Mouse (Mus musculus) liver, postnatal 0 days (tissue): ENCODE measurements around the gene Prkab2. TPM values are rescaled to one million over a fixed set of nuclear protein-coding genes. Genes with fewer than 3 reads are reported as not detected.
A peak's percentile ranks its signal among the peaks of the same experiment; 100 is the strongest.

Experiments used
- ATAC-seq: fragments of 200-750 bp; cut with Nextera tagmentation; 2 replicates; pipeline ENCODE4 v1.8.0; 2017; ENCODE audit warnings: mild to moderate bottlenecking, moderate library complexity
- DNase-seq: peaks from one replicate; pipeline ENCODE4 v3.0.0-alpha.2; 2016
- H3K27ac ChIP-seq: fragments of 300-500 bp; sonication (generic); 2 replicates; pipeline ENCODE4 v1.5.1; 2014; ENCODE audit warnings: antibody characterized with exemption, moderate library complexity, mild to moderate bottlenecking, low read depth
- H3K27me3 ChIP-seq: fragments of 300-500 bp; sonication (generic); 2 replicates; pipeline ENCODE4 v1.6.1; 2014; ENCODE audit warnings: low read length, control low read depth, mixed read lengths; ENCODE audit not compliant: insufficient read depth
- H3K36me3 ChIP-seq: fragments of 300-500 bp; sonication (generic); replicated peaks from 2 replicates; pipeline ENCODE4 v1.6.1; 2014; ENCODE audit warnings: mild to moderate bottlenecking, control low read depth, low read length, moderate library complexity, mixed read lengths; ENCODE audit not compliant: insufficient read depth
- H3K4me1 ChIP-seq: fragments of 300-500 bp; sonication (generic); 2 replicates; pipeline ENCODE4 v1.6.1; 2014; ENCODE audit warnings: antibody characterized with exemption, mild to moderate bottlenecking, control low read depth; ENCODE audit not compliant: insufficient read depth
- H3K4me2 ChIP-seq: fragments of 300-500 bp; sonication (generic); 2 replicates; pipeline ENCODE4 v1.6.1; 2014; ENCODE audit warnings: low read depth, mild to moderate bottlenecking, low read length, moderate library complexity, mixed read lengths
- H3K4me3 ChIP-seq: fragments of 300-500 bp; sonication (generic); 2 replicates; pipeline ENCODE4 v1.5.1; 2014; ENCODE audit warnings: low read depth, low read length
- H3K9ac ChIP-seq: fragments of 300-500 bp; sonication (generic); replicated peaks from 2 replicates; pipeline ENCODE4 v1.6.1; 2014; ENCODE audit warnings: mild to moderate bottlenecking, moderate library complexity
- H3K9me3 ChIP-seq: fragments of 300-500 bp; sonication (generic); 2 replicates; pipeline ENCODE4 v1.6.1; 2016; ENCODE audit warnings: mild to moderate bottlenecking, control low read depth, low read length, mixed read lengths
- CTCF ChIP-seq: sonication (generic); IDR thresholded peaks from 2 replicates; pipeline ENCODE4 v1.5.1; 2016; ENCODE audit warnings: antibody characterized with exemption, low read depth
- EP300 ChIP-seq: IDR thresholded peaks from 2 replicates; pipeline ENCODE4 v1.6.1; 2016; ENCODE audit warnings: antibody characterized with exemption, low read depth, mild to moderate bottlenecking
- WGBS: fragments of 180-500 bp; shearing (Covaris S2); extraction: QIAGEN DNeasy Blood & Tissue Kit; methylation state at CpG from one replicate; pipeline ENCODE4 v1.1.7; 2014; ENCODE audit not compliant: insufficient replicate concordance; 5-methylcytosine and 5-hydroxymethylcytosine counted together
- polyA plus RNA-seq: library from polyadenylated mRNA; unstranded; fragments of >200 nt; fragmentation: Nextera tagmentation; extraction: Ambion mirVana; gene quantifications from 2 replicates; pipeline ENCODE4 v1.2.1, GENCODE M21; 2015

The Prkab2 gene
- polyA plus RNA-seq, 1 experiment from 2014 or later: 1.1 TPM

DNA sequence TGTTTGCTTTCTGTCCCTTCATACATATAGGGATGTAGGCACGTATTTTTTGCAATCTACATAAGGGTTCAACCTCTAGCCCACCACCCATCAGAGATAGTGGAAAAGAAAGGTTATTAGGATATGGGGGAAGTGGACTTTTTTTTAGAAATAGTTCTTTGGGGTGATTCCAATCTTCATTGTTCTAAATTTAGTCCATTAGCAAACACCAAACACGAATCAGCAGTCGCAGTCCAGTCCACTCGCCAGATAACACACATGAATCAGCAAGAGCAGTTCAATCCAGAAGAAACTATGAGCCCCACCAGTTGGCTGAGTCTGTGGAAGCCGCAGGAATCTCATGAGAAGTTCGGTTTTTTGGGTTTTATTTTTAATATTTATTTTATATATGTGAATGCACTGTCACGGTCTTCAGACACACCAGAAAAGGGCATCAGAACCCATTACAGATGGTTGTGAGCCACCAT is 16.7 kb downstream of the Prkab2 start, which contains the start of gene Gm17651:
Gm17651 (minus strand) TSS at position 51 of the 467 bp plus-strand sequence.
- no peaks in the 10 kb centered on the region for H3K4me1 ChIP-seq
- H3K9me3 ChIP-seq: no peaks in the 10 kb centered on the region
- H3K4me3 ChIP-seq: no peak within 1 kb of the TSS
- H3K36me3 ChIP-seq: no peaks in the 10 kb centered on the region; the same call in 1 of the 2 replicates
- H3K27me3 ChIP-seq: no peaks in the 10 kb centered on the region
- no peak within 1 kb of the TSS for H3K4me2 ChIP-seq
- TF ChIP-seq EP300 (no peak), CTCF (no peak)
- ATAC-seq (no peak), DNase-seq (no peak)
- WGBS: 69% methylated on average over 7 of the region's 7 CpGs
- no peak within 1 kb of the TSS for H3K27ac ChIP-seq
- H3K9ac ChIP-seq: no peak within 1 kb of the TSS

DNA sequence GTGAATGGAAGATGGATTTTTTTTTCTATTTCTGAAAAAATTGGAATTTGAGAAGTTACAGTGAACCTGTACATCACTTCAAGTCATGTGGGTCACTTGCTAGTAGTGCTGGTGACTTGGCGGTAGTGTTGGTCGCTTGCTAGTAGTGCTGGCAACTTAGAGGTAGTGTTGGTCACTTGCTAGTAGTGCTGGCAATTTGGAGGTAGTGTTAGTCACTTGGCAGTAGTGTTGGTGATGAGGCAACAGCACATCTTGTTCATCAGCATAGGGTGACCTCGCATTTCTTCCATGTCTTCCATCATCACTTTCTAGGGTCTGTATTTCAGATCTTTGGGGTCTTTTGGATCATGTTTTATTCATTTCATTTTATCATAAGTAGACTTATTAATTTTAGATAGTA is 18.1 kb downstream of the Prkab2 start:
- H3K9me3 ChIP-seq: no peaks in the 10 kb centered on the region
- 78% methylated on average over 3 of the region's 3 CpGs for WGBS
- peaks cover 1% of the 10 kb centered on the region for H3K4me1 ChIP-seq
- no peak overlapping the region for H3K4me2 ChIP-seq
- no peak overlapping the region for H3K9ac ChIP-seq
- no peak for ATAC-seq
- H3K27ac ChIP-seq: no peak overlapping the region
- no peaks in the 10 kb centered on the region for H3K27me3 ChIP-seq
- TF ChIP-seq EP300 (no peak), CTCF (no peak)
- no peak overlapping the region for H3K4me3 ChIP-seq
- DNase-seq: no peak
- H3K36me3 ChIP-seq: no peaks in the 10 kb centered on the region

- Histone ChIP-seq H3K9me3 (no peaks in the 10 kb centered on the region), H3K4me3 (no peak overlapping the region), H3K4me1 (peaks cover 14% of the 10 kb centered on the region), H3K4me2 (no peak overlapping the region), H3K36me3 (no peaks in the 10 kb centered on the region), H3K27me3 (no peaks in the 10 kb centered on the region; the same call in 1 of the 2 replicates), H3K27ac (no peak overlapping the region), H3K9ac (no peak overlapping the region)
- TF ChIP-seq EP300: no peak
- no peak for TF ChIP-seq CTCF
- peak; percentile 59 for DNase-seq
- ATAC-seq: 0 out of 2 replicates have a peak, but pooled peaks have one; percentile 37
- WGBS: 41% methylated on average over 3 of the region's 3 CpGs
Measured at GRCm38 (mm10) chr3:97678416-97678815, 20.4 kb downstream of the Prkab2 start.

GRCm38 (mm10) chr3:97680631-97681320 is 22.8 kb downstream of the Prkab2 start:
- ATAC-seq (peak; percentile 71), DNase-seq (peak; percentile 84)
- TF ChIP-seq CTCF: peak; percentile 86
- no peak for TF ChIP-seq EP300
- H3K4me1 ChIP-seq: peaks cover 14% of the 10 kb centered on the region
- H3K4me3 ChIP-seq: peak overlapping the region; percentile 51
- H3K27me3 ChIP-seq: no peaks in the 10 kb centered on the region; the same call in 1 of the 2 replicates
- WGBS: 2% methylated on average over 28 of the region's 28 CpGs
- H3K36me3 ChIP-seq: no peaks in the 10 kb centered on the region
- H3K9ac ChIP-seq: 0 out of 2 replicates have a peak overlapping the region, but pooled peaks have one; percentile 2
- H3K27ac ChIP-seq: no peak overlapping the region
- H3K9me3 ChIP-seq: no peaks in the 10 kb centered on the region
- H3K4me2 ChIP-seq: peak overlapping the region; percentile 88

DNA sequence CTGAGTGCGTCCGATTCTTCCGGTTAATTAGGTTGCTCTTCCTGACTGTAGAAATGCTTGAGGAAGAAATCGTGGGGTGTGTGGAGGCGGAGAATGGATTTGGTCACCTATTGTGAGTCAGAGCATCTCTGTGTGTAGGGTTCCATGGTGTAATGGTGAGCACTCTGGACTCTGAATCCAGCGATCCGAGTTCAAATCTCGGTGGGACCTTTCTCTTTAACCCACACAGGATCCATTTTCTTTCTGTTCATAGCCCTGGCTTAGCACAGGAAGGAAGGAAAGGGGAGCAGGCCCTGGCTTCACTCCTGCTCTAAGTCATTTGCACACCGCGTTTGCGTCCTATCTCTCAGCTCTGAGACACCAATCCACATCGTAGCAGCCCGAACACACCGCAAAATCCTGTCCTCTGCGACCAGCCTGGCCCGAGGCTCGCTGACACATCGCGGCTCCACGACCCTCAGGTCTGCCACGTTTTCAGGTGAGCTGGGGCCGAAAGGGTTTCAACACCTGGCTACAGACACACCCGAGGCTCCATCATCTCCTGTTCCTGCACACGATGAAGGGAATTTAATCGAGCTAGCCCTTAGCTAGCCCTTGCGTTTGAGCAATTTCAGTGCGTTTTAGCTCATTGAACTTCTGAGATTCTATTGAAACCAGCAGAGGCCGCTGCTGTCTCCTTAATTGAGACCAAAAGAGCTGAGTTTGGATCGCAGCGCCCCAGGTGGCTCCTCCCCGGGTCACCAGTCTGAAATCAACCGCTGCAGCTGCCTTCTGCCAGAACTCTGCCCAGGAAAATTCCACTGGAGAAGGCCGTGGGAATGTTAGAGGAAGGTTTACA is 23.5 kb downstream of the Prkab2 start:
- peak overlapping the region; percentile 88 for H3K4me2 ChIP-seq
- peaks cover 14% of the 10 kb centered on the region for H3K4me1 ChIP-seq
- DNase-seq (peak; percentile 73), ATAC-seq (peak; percentile 69)
- no peaks in the 10 kb centered on the region for H3K36me3 ChIP-seq
- H3K27me3 ChIP-seq: no peaks in the 10 kb centered on the region; the same call in 1 of the 2 replicates
- H3K4me3 ChIP-seq: peak overlapping the region; percentile 51
- WGBS: 1% methylated on average over 33 of the region's 33 CpGs
- no peaks in the 10 kb centered on the region for H3K9me3 ChIP-seq
- H3K9ac ChIP-seq: peak overlapping the region; percentile 45
- no peak overlapping the region for H3K27ac ChIP-seq
- no peak for TF ChIP-seq EP300
- peak; percentile 72 for TF ChIP-seq CTCF

DNA sequence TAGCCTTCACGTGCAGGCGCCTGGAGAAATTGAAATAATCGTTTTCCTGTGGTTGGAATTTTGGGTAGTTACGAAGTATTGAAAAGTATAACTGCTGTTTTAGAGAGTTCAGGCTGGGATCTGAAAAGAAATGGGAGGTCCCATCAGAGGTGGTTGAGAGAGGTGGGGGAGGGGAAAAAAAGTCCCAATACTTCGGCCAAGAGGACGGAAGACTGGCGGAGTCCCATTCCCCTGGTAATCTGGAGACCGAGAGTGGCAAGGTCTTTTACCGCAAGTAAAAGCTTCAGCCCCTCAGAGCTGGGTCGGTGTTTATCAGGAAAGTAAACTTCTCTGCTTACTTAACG is 24.1 kb downstream of the Prkab2 start:
- WGBS: 4% methylated on average over 11 of the region's 11 CpGs
- peak overlapping the region; percentile 45; the same call in 1 of the 2 replicates for H3K9ac ChIP-seq
- no peaks in the 10 kb centered on the region for H3K9me3 ChIP-seq
- no peak overlapping the region for H3K27ac ChIP-seq
- H3K36me3 ChIP-seq: no peaks in the 10 kb centered on the region
- TF ChIP-seq EP300 (no peak), CTCF (no peak)
- H3K4me3 ChIP-seq: peak overlapping the region; percentile 51
- H3K4me1 ChIP-seq: peaks cover 14% of the 10 kb centered on the region
- no peak for DNase-seq
- H3K4me2 ChIP-seq: peak overlapping the region; percentile 88
- no peaks in the 10 kb centered on the region; the same call in 1 of the 2 replicates for H3K27me3 ChIP-seq
- ATAC-seq: no peak
